Mouse (Mus musculus): ENCODE results near the gene Ttc8. TPM values are rescaled to one million over a fixed set of nuclear protein-coding genes. Genes with fewer than 3 reads are reported as not detected.
A peak's percentile ranks its signal among the peaks of the same experiment; 100 is the strongest.

The Ttc8 gene
- polyA plus RNA-seq, 1 experiment from 2014 or later = 36.0 TPM

GRCm38 (mm10) chr12:99004752-99005151 lies 84.4 kb downstream of the Ttc8 start:
- H3K36me3 ChIP-seq = no peaks in the 10 kb centered on the region
- H3K4me2 ChIP-seq = no peak overlapping the region

GRCm38 (mm10) chr12:99008786-99009185 lies 88.4 kb downstream of the Ttc8 start:
- peaks cover 30% of the 10 kb centered on the region for H3K4me1 ChIP-seq (replicated peaks)
- no peaks in the 10 kb centered on the region for H3K9me3 ChIP-seq
- no peak overlapping the region for H3K4me2 ChIP-seq
- H3K27ac ChIP-seq = no peak overlapping the region
- ATAC-seq (ENCODE audit: low FRiP score) = no peak
- no peaks in the 10 kb centered on the region for H3K27me3 ChIP-seq
- no peaks in the 10 kb centered on the region for H3K36me3 ChIP-seq
- WGBS = 88% methylated on average over 1 of the region's 1 CpGs
- no peak overlapping the region for H3K9ac ChIP-seq
- H3K4me3 ChIP-seq = no peak overlapping the region

More at GRCm38 (mm10) chr12:99004752-99005151, 84.4 kb downstream of the Ttc8 start:
- 94% methylated on average over 2 of the region's 2 CpGs for WGBS
- Histone ChIP-seq H3K4me1 (replicated peaks) (peaks cover 6% of the 10 kb centered on the region), H3K27me3 (no peaks in the 10 kb centered on the region), H3K4me3 (no peak overlapping the region), H3K9me3 (no peaks in the 10 kb centered on the region), H3K27ac (no peak overlapping the region), H3K9ac (no peak overlapping the region)
- no peak for ATAC-seq (ENCODE audit: low FRiP score)

GRCm38 (mm10) chr12:99009430-99009829 lies 89.1 kb downstream of the Ttc8 start:
- no peak overlapping the region for H3K9ac ChIP-seq
- H3K4me3 ChIP-seq = no peak overlapping the region
- peaks cover 30% of the 10 kb centered on the region for H3K4me1 ChIP-seq (replicated peaks)
- no peaks in the 10 kb centered on the region for H3K36me3 ChIP-seq
- H3K9me3 ChIP-seq = no peaks in the 10 kb centered on the region
- 24% methylated on average over 4 of the region's 4 CpGs for WGBS
- H3K27me3 ChIP-seq = no peaks in the 10 kb centered on the region
- no peak overlapping the region for H3K27ac ChIP-seq
- ATAC-seq (ENCODE audit: low FRiP score) = no peak
- no peak overlapping the region for H3K4me2 ChIP-seq

GRCm38 (mm10) chr12:99010044-99010443 lies 89.7 kb downstream of the Ttc8 start:
- Histone ChIP-seq H3K9ac (no peak overlapping the region), H3K27me3 (no peaks in the 10 kb centered on the region), H3K4me1 (replicated peaks) (peaks cover 30% of the 10 kb centered on the region), H3K9me3 (no peaks in the 10 kb centered on the region), H3K27ac (peak overlapping the region; percentile 69), H3K4me2 (no peak overlapping the region), H3K4me3 (no peak overlapping the region), H3K36me3 (no peaks in the 10 kb centered on the region)
- ATAC-seq (ENCODE audit: low FRiP score) = no peak
- 72% methylated on average over 6 of the region's 6 CpGs for WGBS

GRCm38 (mm10) chr12:99011161-99011861 lies 90.9 kb downstream of the Ttc8 start:
- Histone ChIP-seq H3K9ac (peak overlapping the region; percentile 43; the same call in 1 of the 2 replicates), H3K4me3 (no peak overlapping the region), H3K27me3 (no peaks in the 10 kb centered on the region), H3K4me1 (replicated peaks) (peaks cover 30% of the 10 kb centered on the region), H3K36me3 (no peaks in the 10 kb centered on the region), H3K4me2 (peak overlapping the region; percentile 44), H3K27ac (peak overlapping the region; percentile 84), H3K9me3 (no peaks in the 10 kb centered on the region)
- ATAC-seq (ENCODE audit: low FRiP score) = peak; percentile 85
- WGBS = 4% methylated on average over 22 of the region's 22 CpGs

- WGBS = 98% methylated on average over 4 of the region's 4 CpGs
- Histone ChIP-seq H3K4me1 (replicated peaks) (peaks cover 14% of the 10 kb centered on the region), H3K9me3 (no peaks in the 10 kb centered on the region), H3K4me2 (no peak overlapping the region), H3K4me3 (no peak overlapping the region), H3K27ac (no peak overlapping the region), H3K36me3 (no peaks in the 10 kb centered on the region), H3K27me3 (no peaks in the 10 kb centered on the region), H3K9ac (no peak overlapping the region)
- ATAC-seq (ENCODE audit: low FRiP score) = no peak
Measured at GRCm38 (mm10) chr12:99015870-99016269, 95.5 kb downstream of the Ttc8 start.

- no peaks in the 10 kb centered on the region for H3K36me3 ChIP-seq
- 0 out of 2 replicates have a peak, but pooled peaks cover 2% of the 10 kb centered on the region for H3K27me3 ChIP-seq
- peaks cover 9% of the 10 kb centered on the region for H3K4me1 ChIP-seq (replicated peaks)
- no peak overlapping the region for H3K27ac ChIP-seq
- no peak overlapping the region for H3K4me3 ChIP-seq
- H3K9ac ChIP-seq = no peak overlapping the region
- H3K9me3 ChIP-seq = no peaks in the 10 kb centered on the region
- no peak overlapping the region for H3K4me2 ChIP-seq
- WGBS = 55% methylated on average over 6 of the region's 6 CpGs
- ATAC-seq (ENCODE audit: low FRiP score) = no peak
Measured at GRCm38 (mm10) chr12:99024430-99024960, 104.1 kb downstream of the Ttc8 start.

- H3K4me2 ChIP-seq = no peak overlapping the region
- H3K27me3 ChIP-seq = 0 out of 2 replicates have a peak, but pooled peaks cover 8% of the 10 kb centered on the region
- no peak for ATAC-seq (ENCODE audit: low FRiP score)
- H3K4me1 ChIP-seq (replicated peaks) = peaks cover 17% of the 10 kb centered on the region
- no peak overlapping the region for H3K4me3 ChIP-seq
- no peaks in the 10 kb centered on the region for H3K9me3 ChIP-seq
- H3K36me3 ChIP-seq = no peaks in the 10 kb centered on the region
- no peak overlapping the region for H3K9ac ChIP-seq
- no peak overlapping the region for H3K27ac ChIP-seq
- WGBS = 79% methylated on average over 2 of the region's 2 CpGs
Measured at GRCm38 (mm10) chr12:99026291-99026690, 105.9 kb downstream of the Ttc8 start.

GRCm38 (mm10) chr12:99028665-99029064 lies 108.3 kb downstream of the Ttc8 start:
- H3K27ac ChIP-seq = peak overlapping the region; percentile 5; the same call in 1 of the 2 replicates
- no peak for ATAC-seq (ENCODE audit: low FRiP score)
- 55% methylated on average over 5 of the region's 5 CpGs for WGBS

GRCm38 (mm10) chr12:99030022-99030421 lies 109.6 kb downstream of the Ttc8 start:
- Histone ChIP-seq H3K4me2 (no peak overlapping the region), H3K36me3 (no peaks in the 10 kb centered on the region), H3K4me3 (no peak overlapping the region), H3K4me1 (replicated peaks) (peaks cover 15% of the 10 kb centered on the region), H3K27ac (no peak overlapping the region), H3K9me3 (no peaks in the 10 kb centered on the region), H3K9ac (no peak overlapping the region), H3K27me3 (peaks cover 27% of the 10 kb centered on the region)
- ATAC-seq (ENCODE audit: low FRiP score) = no peak
- 79% methylated on average over 1 of the region's 1 CpGs for WGBS

More at GRCm38 (mm10) chr12:99028665-99029064, 108.3 kb downstream of the Ttc8 start:
- H3K4me3 ChIP-seq = no peak overlapping the region
- H3K4me1 ChIP-seq (replicated peaks) = peaks cover 17% of the 10 kb centered on the region
- peaks cover 18% of the 10 kb centered on the region for H3K27me3 ChIP-seq
- H3K9ac ChIP-seq = no peak overlapping the region
- no peaks in the 10 kb centered on the region for H3K36me3 ChIP-seq
- no peak overlapping the region for H3K4me2 ChIP-seq
- H3K9me3 ChIP-seq = no peaks in the 10 kb centered on the region
